Mouse (Mus musculus) ES-E14 (cell line): Measurements from ENCODE around the gene Drd2. TPM values are rescaled to one million over a fixed set of nuclear protein-coding genes. Genes with fewer than 3 reads are reported as not detected.

Experiments used
- DNase-seq: peaks from one replicate; pipeline ENCODE4 v3.0.0-alpha.2; 2013; ENCODE audit warnings: low read depth, low spot score
- H3K27ac ChIP-seq: 2 replicates; pipeline ENCODE4 v1.5.1; 2012; ENCODE audit warnings: low read depth, mild to moderate bottlenecking, low read length, moderate library complexity, mixed read lengths; ENCODE audit not compliant: poor library complexity, insufficient read depth, severe bottlenecking
- H3K36me3 ChIP-seq: 2 replicates; pipeline ENCODE4 v1.6.1; 2012; ENCODE audit warnings: mild to moderate bottlenecking, low read length, moderate library complexity, mixed read lengths; ENCODE audit not compliant: control insufficient read depth, poor library complexity, insufficient read depth, severe bottlenecking
- H3K4me1 ChIP-seq, 2 experiments: fragments of 150-350 bp in 1 of 2; sonication (generic) in 1 of 2; 2 replicates each; pipeline ENCODE4 v1.6.1; 2012; ENCODE audit warnings: low read length in 2 of 2, mild to moderate bottlenecking in 1 of 2, mixed read lengths in 1 of 2; ENCODE audit not compliant: control insufficient read depth in 2 of 2, insufficient read depth in 2 of 2, poor library complexity in 1 of 2
- H3K4me3 ChIP-seq, 2 experiments: fragments of 150-350 bp in 1 of 2; sonication (generic) in 1 of 2; 2 replicates each; pipeline ENCODE4 v1.5.1; 2012; ENCODE audit warnings: low read length in 2 of 2, low read depth in 1 of 2, mild to moderate bottlenecking in 1 of 2, mixed read lengths in 1 of 2; ENCODE audit not compliant: insufficient read depth in 1 of 2, poor library complexity in 1 of 2, severe bottlenecking in 1 of 2
- H3K9ac ChIP-seq: 2 replicates; pipeline ENCODE4 v1.6.1; 2012; ENCODE audit warnings: low read depth, mild to moderate bottlenecking, low read length, mixed read lengths; ENCODE audit not compliant: poor library complexity, insufficient read depth, severe bottlenecking
- H3K9me3 ChIP-seq: fragments of 150-350 bp; sonication (generic); 2 replicates; pipeline ENCODE4 v1.6.1; 2012; ENCODE audit warnings: low read depth, mild to moderate bottlenecking, low read length; ENCODE audit not compliant: control insufficient read depth, insufficient read depth
- CHD2 ChIP-seq: IDR thresholded peaks from 2 replicates; pipeline ENCODE4 v1.6.1; 2014; ENCODE audit warnings: mild to moderate bottlenecking, low read depth, low read length, inconsistent platforms
- HCFC1 ChIP-seq: IDR thresholded peaks from 2 replicates; pipeline ENCODE4 v1.6.1; 2012; ENCODE audit warnings: low read length, inconsistent platforms, borderline replicate concordance; ENCODE audit not compliant: insufficient read depth
- MAFK ChIP-seq: IDR thresholded peaks from 2 replicates; pipeline ENCODE4 v1.6.1; 2014; ENCODE audit warnings: mild to moderate bottlenecking, low read depth, low read length, inconsistent platforms; ENCODE audit not compliant: insufficient read depth
- ZC3H11A ChIP-seq: IDR thresholded peaks from 2 replicates; pipeline ENCODE4 v1.6.1; 2012; ENCODE audit warnings: low read depth, mild to moderate bottlenecking, inconsistent platforms, low read length, borderline replicate concordance
- ZNF384 ChIP-seq: IDR thresholded peaks from 2 replicates; pipeline ENCODE4 v1.6.1; 2012; ENCODE audit warnings: low read depth, low read length, inconsistent platforms
- in situ Hi-C, 2 experiments: fragments of 600-800 bp; cut with MboI; formaldehyde crosslinking; loops; one replicate each; pipeline ENCODE4 v1.15.1; 2025; ENCODE audit warnings: low sequenced_read_pairs in 2 of 2, inconsistent platforms in 1 of 2; ENCODE audit not compliant: unreplicated experiment in 2 of 2
- total RNA-seq: library from RNA; depleted of rRNA; stranded (reverse); fragments of 300-350 nt; gene quantifications from 2 replicates; pipeline ENCODE4 v1.2.3, GENCODE M21; 2012

The Drd2 gene
- total RNA-seq, 1 experiment = not detected

DNA sequence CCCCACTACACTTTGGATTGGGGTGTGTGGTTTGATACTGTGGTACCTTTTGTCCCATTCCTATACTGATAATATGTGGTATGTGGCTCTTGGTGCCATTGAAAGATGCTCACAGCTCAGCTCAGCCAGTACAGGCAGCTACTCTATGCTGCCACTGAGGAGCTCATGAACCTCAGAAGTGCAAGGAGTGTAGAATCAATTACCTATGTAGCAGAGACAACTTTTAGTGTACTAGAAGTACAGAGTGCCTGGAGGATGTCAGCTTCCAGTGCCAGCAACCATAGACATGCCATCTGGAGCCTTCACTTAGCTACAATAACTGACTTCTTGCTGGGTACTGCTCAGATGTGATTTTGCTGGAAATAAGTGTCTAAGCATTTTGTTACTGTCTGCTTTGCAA is 21.8 kb upstream of the Drd2 start:
- Histone ChIP-seq H3K9ac (no peak overlapping the region), H3K4me1 (no peaks in the 10 kb centered on the region), H3K4me3 (no peak overlapping the region), H3K27ac (no peak overlapping the region), H3K36me3 (no peaks in the 10 kb centered on the region), H3K9me3 (no peaks in the 10 kb centered on the region)
- in situ Hi-C loops = no loop called here
- no peak for DNase-seq
- TF ChIP-seq ZC3H11A (no peak), CHD2 (no peak), ZNF384 (no peak), MAFK (no peak), HCFC1 (no peak)

DNA sequence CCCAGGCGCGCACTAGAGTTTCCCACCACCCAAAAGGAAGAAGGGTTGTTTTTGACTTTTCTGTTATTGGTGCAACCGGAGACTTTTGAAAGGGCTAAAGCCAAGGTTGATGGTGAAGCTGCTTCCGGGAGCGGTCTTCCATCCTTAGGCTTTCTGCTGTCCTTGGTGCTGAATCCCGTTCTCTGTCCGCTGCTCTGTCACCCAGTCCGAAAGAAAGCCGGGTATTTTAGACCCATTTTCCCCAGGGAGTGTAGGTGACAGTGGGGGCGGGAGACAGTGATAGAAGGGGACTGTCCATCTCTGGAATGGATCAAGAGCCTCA is 578 bp downstream of the Drd2 start:
- H3K9ac ChIP-seq = no peak overlapping the region
- in situ Hi-C loops = no loop called here
- no peaks in the 10 kb centered on the region for H3K9me3 ChIP-seq
- no peak overlapping the region for H3K27ac ChIP-seq
- TF ChIP-seq ZC3H11A (no peak), ZNF384 (no peak), MAFK (no peak), HCFC1 (no peak), CHD2 (no peak)
- DNase-seq = peak; percentile 79
- peak overlapping the region; percentile 44 to 65 for H3K4me3 ChIP-seq
- no peaks in the 10 kb centered on the region for H3K36me3 ChIP-seq
- no peaks in the 10 kb centered on the region for H3K4me1 ChIP-seq

DNA sequence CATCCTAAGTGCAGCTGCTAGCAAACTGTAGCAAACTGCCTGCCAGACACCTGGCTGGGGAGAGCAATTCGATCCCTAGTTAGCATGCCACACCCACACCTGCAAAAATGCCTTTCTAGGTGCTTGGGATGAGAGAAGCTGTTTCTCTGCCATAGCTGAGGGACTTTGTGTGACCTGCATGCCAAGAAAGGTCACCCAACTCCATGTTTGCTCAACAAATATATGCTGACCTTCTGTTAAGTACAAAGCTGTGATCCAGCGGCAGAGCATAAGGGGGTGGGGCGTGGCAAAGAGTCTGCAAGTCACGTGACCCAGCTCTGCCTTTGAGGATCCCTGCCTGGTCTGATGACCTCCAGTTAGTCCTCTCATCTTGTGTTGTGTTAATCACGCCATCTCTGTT is 25.3 kb downstream of the Drd2 start:
- peak; percentile 90 for DNase-seq
- H3K4me3 ChIP-seq = peak overlapping the region in 1 of 2 experiments; percentile 4; a peak in 3 of 4 replicates
- no peaks in the 10 kb centered on the region for H3K36me3 ChIP-seq
- H3K9ac ChIP-seq = no peak overlapping the region
- in situ Hi-C loops = no loop called here
- no peaks in the 10 kb centered on the region for H3K9me3 ChIP-seq
- no peak for TF ChIP-seq MAFK
- no peak for TF ChIP-seq HCFC1
- TF ChIP-seq ZC3H11A = no peak
- no peak for TF ChIP-seq CHD2
- H3K27ac ChIP-seq = no peak overlapping the region
- H3K4me1 ChIP-seq = peaks cover 7 to 19% of the 10 kb centered on the region in 2 experiments

GRCm38 (mm10) chr9:49373946-49374345 is 33.5 kb downstream of the Drd2 start:
- H3K4me1 ChIP-seq = no peaks in the 10 kb centered on the region
- TF ChIP-seq CHD2 (no peak), ZC3H11A (no peak), ZNF384 (no peak), HCFC1 (no peak), MAFK (no peak)
- H3K4me3 ChIP-seq = no peak overlapping the region
- no peak overlapping the region for H3K27ac ChIP-seq
- H3K9ac ChIP-seq = no peak overlapping the region
- H3K36me3 ChIP-seq = no peaks in the 10 kb centered on the region
- DNase-seq = no peak
- in situ Hi-C loops = no loop called here
- H3K9me3 ChIP-seq = no peaks in the 10 kb centered on the region

DNA sequence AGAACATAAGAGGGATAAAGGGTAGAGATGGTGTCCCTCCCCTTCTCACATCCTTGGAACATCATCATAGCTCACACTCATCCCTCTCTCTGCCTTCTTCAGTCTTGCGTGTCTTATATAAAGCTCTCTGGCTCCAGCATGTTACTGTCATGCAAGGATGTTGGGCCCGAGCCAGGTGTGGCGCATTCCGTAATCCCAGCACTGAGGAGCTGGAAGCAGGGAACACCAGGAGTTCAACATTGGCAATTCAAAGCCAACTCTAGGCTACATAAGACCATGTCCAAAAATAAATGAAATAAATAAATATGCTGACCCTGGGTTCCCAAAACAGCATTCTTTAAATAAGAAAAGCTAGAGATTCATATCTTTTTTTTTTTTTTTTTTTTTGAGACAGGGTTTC is 39.5 kb downstream of the Drd2 start:
- H3K36me3 ChIP-seq = no peaks in the 10 kb centered on the region
- no peak overlapping the region for H3K27ac ChIP-seq
- no peak overlapping the region for H3K9ac ChIP-seq
- DNase-seq = no peak
- no peak for TF ChIP-seq HCFC1
- no peak for TF ChIP-seq CHD2
- TF ChIP-seq ZC3H11A = no peak
- peaks cover 3 to 6% of the 10 kb centered on the region in 2 experiments; a peak in 3 of 4 replicates for H3K4me1 ChIP-seq
- no peak overlapping the region for H3K4me3 ChIP-seq
- in situ Hi-C loops = no loop called here
- H3K9me3 ChIP-seq = no peaks in the 10 kb centered on the region
